Mouse (Mus musculus): ENCODE data around the gene Rgs3.

The Rgs3 gene

GRCm38 (mm10) chr4:62653922-62654661 is 94.4 kb downstream of the Rgs3 start:
- DNase-seq (ENCODE audit: low spot score in 2 of 2), result no peak

GRCm38 (mm10) chr4:62659264-62659663 is 99.6 kb downstream of the Rgs3 start:
- DNase-seq (ENCODE audit: low spot score in 2 of 2), result no peak

- DNase-seq (ENCODE audit: low spot score in 2 of 2), result no peak
Observed at GRCm38 (mm10) chr4:62659861-62660553, 100.4 kb downstream of the Rgs3 start.

- DNase-seq (ENCODE audit: low spot score in 2 of 2), result no peak
Observed at GRCm38 (mm10) chr4:62660554-62660864, 100.9 kb downstream of the Rgs3 start.

GRCm38 (mm10) chr4:62661311-62661849 is 101.7 kb downstream of the Rgs3 start:
- no peak for DNase-seq (ENCODE audit: low spot score in 2 of 2)

GRCm38 (mm10) chr4:62663348-62663747 is 103.7 kb downstream of the Rgs3 start:
- no peak for DNase-seq (ENCODE audit: low spot score in 2 of 2)

- no peak for DNase-seq (ENCODE audit: low spot score in 2 of 2)
Observed at GRCm38 (mm10) chr4:62665842-62666241, 106.2 kb downstream of the Rgs3 start.

- no peak for DNase-seq (ENCODE audit: low spot score in 2 of 2)
Observed at GRCm38 (mm10) chr4:62668666-62669065, 109.0 kb downstream of the Rgs3 start.

GRCm38 (mm10) chr4:62669094-62670071 is 109.7 kb downstream of the Rgs3 start:
- DNase-seq (ENCODE audit: low spot score in 2 of 2), result no peak

- DNase-seq (ENCODE audit: low spot score in 2 of 2), result no peak
Observed at GRCm38 (mm10) chr4:62673531-62674030, 113.9 kb downstream of the Rgs3 start.

- no peak for DNase-seq (ENCODE audit: low spot score in 2 of 2)
Observed at GRCm38 (mm10) chr4:62674031-62674995, 114.7 kb downstream of the Rgs3 start.

GRCm38 (mm10) chr4:62675394-62675793 is 115.7 kb downstream of the Rgs3 start:
- DNase-seq (ENCODE audit: low spot score in 2 of 2), result no peak

GRCm38 (mm10) chr4:62677047-62677737 is 117.5 kb downstream of the Rgs3 start:
- no peak for DNase-seq (ENCODE audit: low spot score in 2 of 2)

GRCm38 (mm10) chr4:62679157-62679556 is 119.5 kb downstream of the Rgs3 start:
- no peak for DNase-seq (ENCODE audit: low spot score in 2 of 2)

- DNase-seq (ENCODE audit: low spot score in 2 of 2), result no peak
Observed at GRCm38 (mm10) chr4:62681467-62681866, 121.8 kb downstream of the Rgs3 start.

GRCm38 (mm10) chr4:62682371-62682770 is 122.7 kb downstream of the Rgs3 start:
- DNase-seq (ENCODE audit: low spot score in 2 of 2), result no peak

GRCm38 (mm10) chr4:62683148-62683547 is 123.5 kb downstream of the Rgs3 start:
- DNase-seq (ENCODE audit: low spot score in 2 of 2), result no peak

GRCm38 (mm10) chr4:62684351-62684750 is 124.7 kb downstream of the Rgs3 start:
- DNase-seq (ENCODE audit: low spot score in 2 of 2), result no peak

GRCm38 (mm10) chr4:62685268-62685667 is 125.6 kb downstream of the Rgs3 start:
- no peak for DNase-seq (ENCODE audit: low spot score in 2 of 2)

- DNase-seq (ENCODE audit: low spot score in 2 of 2), result no peak
Observed at GRCm38 (mm10) chr4:62686769-62687168, 127.1 kb downstream of the Rgs3 start.

All from frontal cortex, postnatal 25 days (tissue).